Mouse (Mus musculus): ENCODE results near the gene Npas1. TPM values are rescaled to one million over a fixed set of nuclear protein-coding genes. Genes with fewer than 3 reads are reported as not detected.

Npas1 gene
- polyA plus RNA-seq, 1 experiment from 2014 or later = 0.15 TPM

DNA sequence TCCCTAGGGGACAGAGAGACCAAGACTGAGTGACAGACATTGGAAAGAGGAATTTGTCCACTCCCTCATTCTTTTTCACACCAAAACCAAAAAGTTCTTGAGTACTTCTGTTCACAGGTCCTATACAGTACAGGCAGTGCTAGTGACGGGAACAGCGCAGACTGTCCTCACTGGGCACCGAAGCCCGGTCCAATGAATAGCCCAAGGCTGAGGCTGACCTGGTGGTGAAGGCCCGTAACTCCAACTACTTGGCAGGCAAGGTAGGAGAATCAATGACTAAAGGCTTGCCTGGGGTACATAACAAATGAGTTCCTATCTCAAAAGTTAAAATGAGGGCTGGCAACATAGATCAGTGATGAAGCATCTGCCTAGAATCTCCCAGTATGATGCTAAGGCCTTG is 12.0 kb downstream of the Npas1 start:
- WGBS = 93% methylated on average over 5 of the region's 5 CpGs
- H3K4me1 ChIP-seq (replicated peaks; ENCODE audit: control insufficient read depth, insufficient read depth, low read length) = no peaks in the 10 kb centered on the region
- H3K4me3 ChIP-seq (ENCODE audit: low read depth, low read length) = no peak overlapping the region
- H3K27me3 ChIP-seq (replicated peaks; ENCODE audit: control insufficient read depth, insufficient read depth, low read length) = 0 out of 2 replicates have a peak, but pooled peaks cover 14% of the 10 kb centered on the region
- ATAC-seq (replicated peaks; ENCODE audit: low FRiP score, low TSS enrichment, low read depth) = peak; percentile 15; the same call in 1 of the 2 replicates
- H3K4me2 ChIP-seq (ENCODE audit: low read length) = no peak overlapping the region
- H3K27ac ChIP-seq (ENCODE audit: low read depth) = no peak overlapping the region
- no peaks in the 10 kb centered on the region for H3K36me3 ChIP-seq (ENCODE audit: control insufficient read depth, insufficient read depth, low read length)
- no peaks in the 10 kb centered on the region for H3K9me3 ChIP-seq (ENCODE audit: control insufficient read depth, low read length)
- no peak overlapping the region for H3K9ac ChIP-seq (ENCODE audit: low read length)
- no peak for DNase-seq (ENCODE audit: low spot score)

DNA sequence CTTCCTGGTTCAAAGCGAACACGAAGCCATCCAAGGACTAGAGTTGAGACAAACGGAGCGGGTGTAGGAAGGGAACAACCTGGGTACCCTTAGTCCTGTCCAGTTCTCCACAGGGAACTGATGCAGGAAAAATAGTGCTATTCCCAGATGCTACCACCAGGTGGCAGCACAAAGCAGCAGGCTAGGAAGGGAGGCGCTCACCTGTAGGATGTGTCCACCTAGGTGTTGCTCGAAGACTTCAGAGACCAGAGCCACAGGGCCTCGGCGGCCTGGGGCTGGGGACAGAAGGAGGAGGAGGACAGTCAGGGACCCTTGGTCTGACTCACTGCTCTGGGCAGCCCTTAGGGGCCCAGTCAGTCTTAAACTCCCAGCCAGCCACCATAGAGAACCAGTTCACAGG is 12.4 kb downstream of the Npas1 start:
- Histone ChIP-seq H3K4me3 (ENCODE audit: low read depth, low read length) (no peak overlapping the region), H3K9me3 (ENCODE audit: control insufficient read depth, low read length) (no peaks in the 10 kb centered on the region), H3K27me3 (replicated peaks; ENCODE audit: control insufficient read depth, insufficient read depth, low read length) (0 out of 2 replicates have a peak, but pooled peaks cover 14% of the 10 kb centered on the region), H3K4me2 (ENCODE audit: low read length) (no peak overlapping the region), H3K27ac (ENCODE audit: low read depth) (no peak overlapping the region), H3K9ac (ENCODE audit: low read length) (no peak overlapping the region), H3K36me3 (ENCODE audit: control insufficient read depth, insufficient read depth, low read length) (no peaks in the 10 kb centered on the region), H3K4me1 (replicated peaks; ENCODE audit: control insufficient read depth, insufficient read depth, low read length) (no peaks in the 10 kb centered on the region)
- DNase-seq (ENCODE audit: low spot score) (peak; percentile 89), ATAC-seq (replicated peaks; ENCODE audit: low FRiP score, low TSS enrichment, low read depth) (peak; percentile 34)
- 15% methylated on average over 8 of the region's 8 CpGs for WGBS

DNA sequence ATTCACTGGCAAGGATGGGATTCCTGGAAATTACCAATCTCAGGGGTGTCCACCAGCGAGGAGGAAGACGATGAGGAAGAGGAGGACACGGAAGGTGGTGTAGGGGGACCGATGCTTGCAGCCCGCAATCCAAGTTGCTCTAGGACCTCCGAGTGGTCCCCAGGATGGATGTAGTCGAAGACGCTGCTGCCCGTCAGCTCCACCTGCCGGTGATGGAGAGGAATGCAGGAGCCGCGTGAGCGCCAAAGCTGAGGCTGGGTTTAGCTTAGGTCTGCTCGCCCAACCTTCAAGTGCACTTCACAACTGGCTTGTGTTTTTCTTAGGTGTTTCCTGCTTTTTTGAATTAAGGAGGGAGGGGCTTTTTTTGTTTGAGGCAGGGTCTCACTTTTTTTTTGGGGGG is 14.3 kb downstream of the Npas1 start:
- H3K4me1 ChIP-seq (replicated peaks; ENCODE audit: control insufficient read depth, insufficient read depth, low read length) = no peaks in the 10 kb centered on the region
- DNase-seq (ENCODE audit: low spot score) = peak; percentile 95
- H3K4me2 ChIP-seq (ENCODE audit: low read length) = no peak overlapping the region
- H3K27me3 ChIP-seq (replicated peaks; ENCODE audit: control insufficient read depth, insufficient read depth, low read length) = 0 out of 2 replicates have a peak, but pooled peaks cover 14% of the 10 kb centered on the region
- H3K36me3 ChIP-seq (ENCODE audit: control insufficient read depth, insufficient read depth, low read length) = no peaks in the 10 kb centered on the region
- H3K4me3 ChIP-seq (ENCODE audit: low read depth, low read length) = no peak overlapping the region
- ATAC-seq (replicated peaks; ENCODE audit: low FRiP score, low TSS enrichment, low read depth) = peak; percentile 51; the same call in 1 of the 2 replicates
- H3K27ac ChIP-seq (ENCODE audit: low read depth) = no peak overlapping the region
- H3K9ac ChIP-seq (ENCODE audit: low read length) = no peak overlapping the region
- WGBS = under 1% methylated on average over 14 of the region's 14 CpGs
- no peaks in the 10 kb centered on the region for H3K9me3 ChIP-seq (ENCODE audit: control insufficient read depth, low read length)

DNA sequence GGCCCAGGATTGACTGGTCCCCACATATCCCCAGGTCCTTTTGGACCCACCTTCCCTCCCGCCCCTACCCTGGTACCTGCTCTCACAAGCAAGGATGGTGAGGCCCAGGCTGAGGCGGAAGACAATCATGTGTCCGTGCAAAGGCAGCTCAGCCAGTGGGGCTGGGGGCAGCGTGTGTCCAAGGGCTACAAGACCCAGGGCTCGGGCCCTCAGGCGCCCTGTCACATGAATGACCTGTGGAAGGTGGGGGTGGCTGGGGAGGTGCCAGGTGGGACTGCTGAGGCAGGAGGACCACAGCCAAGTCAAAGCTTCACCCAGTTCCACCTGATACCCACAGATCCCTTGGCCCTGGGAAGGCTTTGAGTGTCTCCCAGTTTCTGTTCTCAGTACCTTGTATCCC is 15.8 kb downstream of the Npas1 start:
- no peak overlapping the region for H3K27ac ChIP-seq (ENCODE audit: low read depth)
- DNase-seq (ENCODE audit: low spot score) (no peak), ATAC-seq (replicated peaks; ENCODE audit: low FRiP score, low TSS enrichment, low read depth) (no peak)
- 77% methylated on average over 6 of the region's 6 CpGs for WGBS
- no peak overlapping the region for H3K4me3 ChIP-seq (ENCODE audit: low read depth, low read length)
- H3K4me1 ChIP-seq (replicated peaks; ENCODE audit: control insufficient read depth, insufficient read depth, low read length) = no peaks in the 10 kb centered on the region
- H3K9me3 ChIP-seq (ENCODE audit: control insufficient read depth, low read length) = no peaks in the 10 kb centered on the region
- no peak overlapping the region for H3K4me2 ChIP-seq (ENCODE audit: low read length)
- H3K36me3 ChIP-seq (ENCODE audit: control insufficient read depth, insufficient read depth, low read length) = no peaks in the 10 kb centered on the region
- 0 out of 2 replicates have a peak, but pooled peaks cover 14% of the 10 kb centered on the region for H3K27me3 ChIP-seq (replicated peaks; ENCODE audit: control insufficient read depth, insufficient read depth, low read length)
- H3K9ac ChIP-seq (ENCODE audit: low read length) = no peak overlapping the region

DNA sequence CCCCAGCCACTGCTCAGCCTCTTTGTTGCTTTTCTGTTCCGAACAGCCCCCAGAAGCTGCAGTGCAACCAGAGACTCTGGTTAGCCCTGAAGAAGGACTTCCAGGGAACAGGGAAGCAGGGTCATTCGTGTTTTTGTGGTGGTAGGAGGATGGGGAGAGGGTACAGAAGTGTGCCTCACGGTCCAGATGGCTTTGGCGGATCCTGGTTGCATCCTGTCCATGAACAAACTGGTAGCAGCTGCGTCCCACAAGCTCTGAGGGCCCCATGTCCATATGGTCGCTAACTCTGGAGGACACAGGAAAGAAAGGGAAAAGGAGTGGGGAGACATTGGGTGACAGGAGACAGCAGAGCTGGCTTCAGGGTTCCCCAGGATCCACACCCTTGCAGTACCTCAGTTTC is 16.4 kb downstream of the Npas1 start:
- H3K9me3 ChIP-seq (ENCODE audit: control insufficient read depth, low read length) = no peaks in the 10 kb centered on the region
- no peak for ATAC-seq (replicated peaks; ENCODE audit: low FRiP score, low TSS enrichment, low read depth)
- no peaks in the 10 kb centered on the region for H3K4me1 ChIP-seq (replicated peaks; ENCODE audit: control insufficient read depth, insufficient read depth, low read length)
- no peak overlapping the region for H3K4me3 ChIP-seq (ENCODE audit: low read depth, low read length)
- no peak for DNase-seq (ENCODE audit: low spot score)
- no peak overlapping the region for H3K27ac ChIP-seq (ENCODE audit: low read depth)
- WGBS = 55% methylated on average over 6 of the region's 6 CpGs
- H3K27me3 ChIP-seq (replicated peaks; ENCODE audit: control insufficient read depth, insufficient read depth, low read length) = 0 out of 2 replicates have a peak, but pooled peaks cover 14% of the 10 kb centered on the region
- H3K4me2 ChIP-seq (ENCODE audit: low read length) = no peak overlapping the region
- H3K36me3 ChIP-seq (ENCODE audit: control insufficient read depth, insufficient read depth, low read length) = no peaks in the 10 kb centered on the region
- H3K9ac ChIP-seq (ENCODE audit: low read length) = no peak overlapping the region

DNA sequence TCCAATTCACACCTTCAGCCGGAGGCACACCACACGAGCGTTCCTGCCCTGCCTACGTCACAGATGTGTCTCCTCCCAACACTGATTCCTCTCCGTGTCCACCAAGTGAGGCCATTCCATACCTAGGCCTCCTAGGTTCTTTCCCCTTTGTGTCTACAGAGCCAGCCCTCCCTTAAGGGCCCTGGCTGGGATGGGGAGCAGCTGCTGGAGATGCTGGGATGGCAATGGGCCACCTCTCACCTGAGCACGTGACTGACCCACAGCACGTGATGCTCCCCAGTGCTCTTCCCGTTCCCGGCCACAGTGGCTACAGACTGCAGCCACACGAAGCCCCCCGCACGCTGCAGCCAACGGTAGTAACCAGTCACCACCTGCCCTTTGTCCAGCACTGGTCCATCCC is 17.0 kb downstream of the Npas1 start:
- WGBS = 59% methylated on average over 13 of the region's 13 CpGs
- no peaks in the 10 kb centered on the region for H3K4me1 ChIP-seq (replicated peaks; ENCODE audit: control insufficient read depth, insufficient read depth, low read length)
- no peak overlapping the region for H3K27ac ChIP-seq (ENCODE audit: low read depth)
- H3K4me3 ChIP-seq (ENCODE audit: low read depth, low read length) = no peak overlapping the region
- ATAC-seq (replicated peaks; ENCODE audit: low FRiP score, low TSS enrichment, low read depth) = no peak
- H3K27me3 ChIP-seq (replicated peaks; ENCODE audit: control insufficient read depth, insufficient read depth, low read length) = 0 out of 2 replicates have a peak, but pooled peaks cover 14% of the 10 kb centered on the region
- no peak overlapping the region for H3K9ac ChIP-seq (ENCODE audit: low read length)
- no peaks in the 10 kb centered on the region for H3K9me3 ChIP-seq (ENCODE audit: control insufficient read depth, low read length)
- H3K4me2 ChIP-seq (ENCODE audit: low read length) = no peak overlapping the region
- no peaks in the 10 kb centered on the region; the same call in 1 of the 2 replicates for H3K36me3 ChIP-seq (ENCODE audit: control insufficient read depth, insufficient read depth, low read length)
- DNase-seq (ENCODE audit: low spot score) = no peak

DNA sequence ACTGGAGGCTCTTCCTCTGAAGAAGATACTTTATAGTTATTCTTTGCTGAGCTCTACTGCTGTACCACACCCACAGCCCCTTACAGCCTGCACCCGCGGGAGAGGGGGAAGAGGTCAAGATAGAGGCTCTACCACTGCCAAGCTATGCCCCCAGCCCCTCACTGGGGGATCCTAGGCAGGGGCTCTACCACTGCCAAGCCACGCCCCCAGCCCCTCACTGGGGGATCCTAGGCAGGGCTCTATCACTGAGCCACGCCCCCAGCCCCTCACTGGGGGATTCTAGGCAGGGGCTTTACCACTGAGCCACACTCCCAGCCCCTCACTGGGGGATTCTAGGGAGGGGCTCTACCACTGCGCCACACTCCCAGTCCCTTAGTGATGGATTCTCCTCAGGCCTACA is 21.2 kb downstream of the Npas1 start:
- ATAC-seq (replicated peaks; ENCODE audit: low FRiP score, low TSS enrichment, low read depth) (no peak), DNase-seq (ENCODE audit: low spot score) (no peak)
- peaks cover 4% of the 10 kb centered on the region; the same call in 1 of the 2 replicates for H3K36me3 ChIP-seq (ENCODE audit: control insufficient read depth, insufficient read depth, low read length)
- no peak overlapping the region for H3K9ac ChIP-seq (ENCODE audit: low read length)
- H3K4me3 ChIP-seq (ENCODE audit: low read depth, low read length) = no peak overlapping the region
- no peak overlapping the region for H3K4me2 ChIP-seq (ENCODE audit: low read length)
- WGBS = 79% methylated on average over 5 of the region's 5 CpGs
- H3K27ac ChIP-seq (ENCODE audit: low read depth) = no peak overlapping the region
- H3K27me3 ChIP-seq (replicated peaks; ENCODE audit: control insufficient read depth, insufficient read depth, low read length) = 0 out of 2 replicates have a peak, but pooled peaks cover 2% of the 10 kb centered on the region
- H3K9me3 ChIP-seq (ENCODE audit: control insufficient read depth, low read length) = no peaks in the 10 kb centered on the region
- H3K4me1 ChIP-seq (replicated peaks; ENCODE audit: control insufficient read depth, insufficient read depth, low read length) = peaks cover 5% of the 10 kb centered on the region

DNA sequence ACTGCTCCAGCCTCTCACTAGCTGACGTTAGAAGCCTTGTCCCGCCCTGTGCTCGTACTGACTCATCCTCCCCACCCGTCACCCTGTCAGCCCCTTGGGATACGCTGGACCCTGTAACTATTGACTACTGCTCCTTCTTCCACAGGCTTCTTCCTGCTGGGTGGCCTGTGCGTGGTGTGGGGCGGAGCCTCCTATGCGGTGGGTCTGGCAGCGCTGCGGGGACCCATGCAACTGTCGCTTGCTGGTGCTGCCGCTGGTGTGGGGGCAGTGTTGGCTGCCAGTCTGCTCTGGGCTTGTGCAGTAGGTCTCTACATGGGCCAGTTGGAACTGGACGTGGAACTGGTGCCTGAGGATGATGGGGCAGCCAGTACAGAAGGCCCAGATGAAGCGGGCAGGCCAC is 22.5 kb downstream of the Npas1 start:
- H3K4me3 ChIP-seq (ENCODE audit: low read depth, low read length) = no peak overlapping the region
- H3K4me2 ChIP-seq (ENCODE audit: low read length) = no peak overlapping the region
- ATAC-seq (replicated peaks; ENCODE audit: low FRiP score, low TSS enrichment, low read depth) (no peak), DNase-seq (ENCODE audit: low spot score) (no peak)
- H3K36me3 ChIP-seq (ENCODE audit: control insufficient read depth, insufficient read depth, low read length) = peaks cover 4% of the 10 kb centered on the region; the same call in 1 of the 2 replicates
- no peaks in the 10 kb centered on the region for H3K9me3 ChIP-seq (ENCODE audit: control insufficient read depth, low read length)
- no peak overlapping the region for H3K9ac ChIP-seq (ENCODE audit: low read length)
- H3K4me1 ChIP-seq (replicated peaks; ENCODE audit: control insufficient read depth, insufficient read depth, low read length) = peaks cover 5% of the 10 kb centered on the region
- H3K27me3 ChIP-seq (replicated peaks; ENCODE audit: control insufficient read depth, insufficient read depth, low read length) = no peaks in the 10 kb centered on the region
- H3K27ac ChIP-seq (ENCODE audit: low read depth) = no peak overlapping the region
- 94% methylated on average over 14 of the region's 14 CpGs for WGBS

DNA sequence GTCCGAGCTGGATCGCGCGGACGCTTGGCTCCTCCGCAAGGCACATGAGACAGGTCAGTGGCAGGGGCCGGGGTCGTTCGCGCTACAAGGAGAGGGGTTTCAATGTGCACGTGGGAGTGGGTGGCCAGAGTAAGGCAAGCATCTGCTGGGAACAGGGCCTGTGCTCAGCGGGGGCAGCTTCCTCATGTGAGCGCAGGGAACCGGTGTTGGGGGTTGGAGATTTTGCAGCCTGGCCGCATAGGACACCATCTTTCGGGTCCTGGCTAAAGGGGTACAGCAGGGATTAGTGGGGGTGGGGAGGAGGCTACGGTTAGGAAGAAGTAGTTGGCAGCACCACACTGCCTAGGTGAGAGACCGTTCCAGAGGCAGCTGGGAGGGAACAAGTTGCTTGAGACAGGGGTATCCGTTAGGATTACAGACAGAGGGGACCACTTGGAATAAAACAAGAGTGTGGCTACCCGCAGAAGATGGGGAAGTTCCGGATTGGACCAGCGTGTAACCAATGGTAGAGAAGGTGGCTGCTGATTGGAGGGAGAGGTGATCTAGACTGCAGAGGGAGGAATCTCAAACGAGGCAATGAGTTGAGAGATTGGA is 24.3 kb downstream of the Npas1 start:
- 0 out of 2 replicates have a peak overlapping the region, but pooled peaks have one; percentile 22 for H3K27ac ChIP-seq (ENCODE audit: low read depth)
- no peaks in the 10 kb centered on the region for H3K9me3 ChIP-seq (ENCODE audit: control insufficient read depth, low read length)
- DNase-seq (ENCODE audit: low spot score) (peak; percentile 80), ATAC-seq (replicated peaks; ENCODE audit: low FRiP score, low TSS enrichment, low read depth) (peak; percentile 68)
- H3K4me3 ChIP-seq (ENCODE audit: low read depth, low read length) = peak overlapping the region; percentile 84
- peaks cover 5% of the 10 kb centered on the region for H3K4me1 ChIP-seq (replicated peaks; ENCODE audit: control insufficient read depth, insufficient read depth, low read length)
- no peaks in the 10 kb centered on the region for H3K27me3 ChIP-seq (replicated peaks; ENCODE audit: control insufficient read depth, insufficient read depth, low read length)
- WGBS = under 1% methylated on average over 23 of the region's 23 CpGs
- peaks cover 4% of the 10 kb centered on the region; the same call in 1 of the 2 replicates for H3K36me3 ChIP-seq (ENCODE audit: control insufficient read depth, insufficient read depth, low read length)
- H3K4me2 ChIP-seq (ENCODE audit: low read length) = peak overlapping the region; percentile 80
- H3K9ac ChIP-seq (ENCODE audit: low read length) = peak overlapping the region; percentile 53
